Mouse (Mus musculus): ENCODE data around the gene Vamp4. TPM values are rescaled to one million over a fixed set of nuclear protein-coding genes. Genes with fewer than 3 reads are reported as not detected.

The Vamp4 gene
- polyA plus RNA-seq, 1 experiment from 2014 or later, result 37.7 TPM

DNA sequence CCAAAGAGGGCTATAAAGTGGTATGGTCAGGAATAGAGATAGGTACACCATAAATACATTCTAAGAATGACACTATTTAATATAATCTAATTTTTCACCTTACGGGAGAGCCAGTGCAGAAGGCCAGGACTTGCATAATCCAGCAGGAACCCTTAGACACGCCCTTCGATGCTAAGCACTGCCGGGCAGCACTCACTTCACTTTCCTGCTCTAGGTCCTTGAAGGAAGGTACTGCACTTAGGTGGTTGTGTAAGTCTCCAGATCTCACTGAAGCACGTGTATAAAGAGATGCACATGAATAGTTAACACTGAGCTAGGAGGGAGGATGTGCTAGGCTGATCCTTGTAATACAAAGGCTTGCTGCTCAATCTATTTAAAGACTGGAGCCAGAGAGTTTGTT, 29.3 kb downstream of the Vamp4 start:
- Histone ChIP-seq H3K27me3 (ENCODE audit: control insufficient read depth, insufficient read depth, low read length) (no peaks in the 10 kb centered on the region), H3K4me1 (ENCODE audit: control insufficient read depth, insufficient read depth, low read length) (no peaks in the 10 kb centered on the region), H3K9me3 (replicated peaks; ENCODE audit: control insufficient read depth, low read length) (no peaks in the 10 kb centered on the region), H3K4me2 (no peak overlapping the region), H3K36me3 (ENCODE audit: control insufficient read depth, insufficient read depth, low read length) (peaks cover 5% of the 10 kb centered on the region; the same call in 1 of the 2 replicates), H3K4me3 (ENCODE audit: low read depth, low read length) (no peak overlapping the region), H3K9ac (ENCODE audit: low read depth, low read length) (no peak overlapping the region), H3K27ac (ENCODE audit: low read depth, low read length) (no peak overlapping the region)
- WGBS (ENCODE audit: insufficient replicate concordance), result 90% methylated on average over 5 of the region's 5 CpGs
- ATAC-seq (replicated peaks; ENCODE audit: insufficient number of reproducible peaks, low FRiP score, low TSS enrichment), result no peak

DNA sequence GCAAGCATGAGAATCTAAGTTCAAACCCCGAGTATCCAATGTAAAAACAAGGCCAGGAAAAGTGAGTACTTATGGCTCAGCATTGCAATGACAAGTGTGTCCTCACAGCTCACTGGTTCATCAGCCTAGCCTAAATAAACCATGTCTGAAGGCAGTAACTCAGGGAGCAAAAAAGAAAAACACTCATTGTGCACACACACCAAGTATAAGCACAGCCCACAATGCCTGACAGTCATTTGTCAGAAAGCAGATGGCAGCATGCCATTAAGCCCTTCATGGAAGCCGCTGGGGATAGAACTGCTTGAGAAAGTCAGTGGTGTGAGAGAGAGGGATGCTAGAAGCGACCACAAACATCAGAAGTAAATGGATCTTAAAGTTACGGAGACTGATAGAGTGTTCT, 31.0 kb downstream of the Vamp4 start:
- WGBS (ENCODE audit: insufficient replicate concordance), result 73% methylated on average over 4 of the region's 4 CpGs
- no peaks in the 10 kb centered on the region for H3K9me3 ChIP-seq (replicated peaks; ENCODE audit: control insufficient read depth, low read length)
- no peak for ATAC-seq (replicated peaks; ENCODE audit: insufficient number of reproducible peaks, low FRiP score, low TSS enrichment)
- no peaks in the 10 kb centered on the region for H3K4me1 ChIP-seq (ENCODE audit: control insufficient read depth, insufficient read depth, low read length)
- H3K27me3 ChIP-seq (ENCODE audit: control insufficient read depth, insufficient read depth, low read length), result no peaks in the 10 kb centered on the region
- no peak overlapping the region for H3K27ac ChIP-seq (ENCODE audit: low read depth, low read length)
- H3K9ac ChIP-seq (ENCODE audit: low read depth, low read length), result no peak overlapping the region
- no peak overlapping the region for H3K4me3 ChIP-seq (ENCODE audit: low read depth, low read length)
- peaks cover 5% of the 10 kb centered on the region; the same call in 1 of the 2 replicates for H3K36me3 ChIP-seq (ENCODE audit: control insufficient read depth, insufficient read depth, low read length)
- no peak overlapping the region for H3K4me2 ChIP-seq

DNA sequence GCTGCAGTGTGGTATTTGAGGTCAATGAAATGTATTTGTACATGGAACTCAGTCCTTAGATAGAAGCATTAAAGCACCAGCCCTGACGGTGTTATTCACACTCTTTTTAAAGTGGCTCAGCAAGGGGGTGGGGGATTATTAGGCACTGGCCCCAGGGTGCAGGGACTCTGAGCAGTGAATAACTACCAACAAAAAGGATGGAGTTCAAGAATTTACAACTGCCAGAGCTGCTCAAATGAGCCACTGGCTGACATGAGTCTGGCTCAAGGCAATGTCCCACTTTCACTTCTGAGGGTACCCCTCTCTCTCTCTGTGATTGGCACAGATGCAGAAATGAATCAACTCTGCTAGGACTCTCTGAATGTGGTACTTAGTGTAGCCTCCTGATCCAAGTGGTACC, 37.8 kb downstream of the Vamp4 start:
- Histone ChIP-seq H3K27ac (ENCODE audit: low read depth, low read length) (no peak overlapping the region), H3K4me1 (ENCODE audit: control insufficient read depth, insufficient read depth, low read length) (no peaks in the 10 kb centered on the region), H3K4me2 (no peak overlapping the region), H3K9me3 (replicated peaks; ENCODE audit: control insufficient read depth, low read length) (no peaks in the 10 kb centered on the region), H3K36me3 (ENCODE audit: control insufficient read depth, insufficient read depth, low read length) (no peaks in the 10 kb centered on the region), H3K27me3 (ENCODE audit: control insufficient read depth, insufficient read depth, low read length) (no peaks in the 10 kb centered on the region), H3K4me3 (ENCODE audit: low read depth, low read length) (no peak overlapping the region), H3K9ac (ENCODE audit: low read depth, low read length) (no peak overlapping the region)
- WGBS (ENCODE audit: insufficient replicate concordance), result 29% methylated on average over 1 of the region's 1 CpGs
- ATAC-seq (replicated peaks; ENCODE audit: insufficient number of reproducible peaks, low FRiP score, low TSS enrichment), result no peak

DNA sequence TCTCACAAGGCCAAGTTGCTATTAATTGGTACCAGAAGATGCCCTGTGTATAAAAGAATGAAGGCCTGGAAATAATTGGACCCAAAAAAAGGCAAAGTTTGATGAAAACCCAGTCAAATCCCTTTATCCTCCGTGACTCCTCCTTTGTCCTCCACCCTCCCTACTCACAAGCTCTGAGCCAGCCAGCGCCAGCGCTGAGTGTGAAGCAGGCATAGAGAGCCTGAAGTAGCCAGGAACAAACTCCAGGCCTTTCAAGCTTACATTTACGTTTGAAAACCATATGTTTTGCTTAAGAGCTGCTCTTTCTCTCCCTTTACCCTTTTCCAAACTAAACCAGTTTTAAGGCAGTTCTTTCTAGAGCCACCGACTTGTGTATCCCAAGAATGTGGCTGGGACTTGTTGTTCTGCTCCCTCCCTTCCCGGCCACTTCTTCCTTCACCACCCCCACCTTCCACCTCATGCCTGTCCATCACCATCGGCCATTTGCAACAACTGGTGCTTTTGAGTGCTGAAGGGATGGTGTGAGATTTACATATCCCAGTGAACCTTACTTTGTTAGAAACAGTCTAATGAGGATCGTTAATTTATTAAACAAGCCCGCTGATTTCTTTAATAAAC, 39.4 kb downstream of the Vamp4 start:
- ATAC-seq (replicated peaks; ENCODE audit: insufficient number of reproducible peaks, low FRiP score, low TSS enrichment), result no peak
- H3K9ac ChIP-seq (ENCODE audit: low read depth, low read length), result no peak overlapping the region
- H3K4me2 ChIP-seq, result no peak overlapping the region
- H3K27me3 ChIP-seq (ENCODE audit: control insufficient read depth, insufficient read depth, low read length), result no peaks in the 10 kb centered on the region
- no peaks in the 10 kb centered on the region for H3K4me1 ChIP-seq (ENCODE audit: control insufficient read depth, insufficient read depth, low read length)
- H3K36me3 ChIP-seq (ENCODE audit: control insufficient read depth, insufficient read depth, low read length), result no peaks in the 10 kb centered on the region
- 33% methylated on average over 9 of the region's 9 CpGs for WGBS (ENCODE audit: insufficient replicate concordance)
- H3K4me3 ChIP-seq (ENCODE audit: low read depth, low read length), result no peak overlapping the region
- H3K9me3 ChIP-seq (replicated peaks; ENCODE audit: control insufficient read depth, low read length), result no peaks in the 10 kb centered on the region
- no peak overlapping the region for H3K27ac ChIP-seq (ENCODE audit: low read depth, low read length)

DNA sequence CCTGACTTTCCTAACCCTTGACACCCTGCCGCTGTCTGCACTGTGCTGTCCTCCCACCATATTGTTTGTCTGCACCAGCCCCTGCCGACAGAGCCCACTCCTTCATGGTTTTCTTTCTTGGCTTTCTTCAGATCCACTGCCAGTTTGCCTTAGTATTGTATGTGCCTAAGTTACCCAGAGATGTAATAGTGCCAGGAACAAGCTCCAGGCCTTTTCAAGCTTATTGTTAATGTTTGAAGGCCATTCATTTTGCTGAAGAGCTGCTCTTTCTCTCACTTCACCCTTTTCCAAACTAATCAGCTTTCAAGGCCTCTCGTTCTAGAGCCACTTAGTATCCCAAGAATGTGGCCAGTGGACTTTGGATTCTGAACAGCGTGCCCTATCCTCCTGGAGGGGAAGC, 40.9 kb downstream of the Vamp4 start:
- H3K9me3 ChIP-seq (replicated peaks; ENCODE audit: control insufficient read depth, low read length), result no peaks in the 10 kb centered on the region
- H3K27me3 ChIP-seq (ENCODE audit: control insufficient read depth, insufficient read depth, low read length), result no peaks in the 10 kb centered on the region
- no peak overlapping the region for H3K4me2 ChIP-seq
- no peak overlapping the region for H3K4me3 ChIP-seq (ENCODE audit: low read depth, low read length)
- no peak overlapping the region for H3K27ac ChIP-seq (ENCODE audit: low read depth, low read length)
- WGBS (ENCODE audit: insufficient replicate concordance), result 68% methylated on average over 4 of the region's 4 CpGs
- H3K36me3 ChIP-seq (ENCODE audit: control insufficient read depth, insufficient read depth, low read length), result no peaks in the 10 kb centered on the region
- ATAC-seq (replicated peaks; ENCODE audit: insufficient number of reproducible peaks, low FRiP score, low TSS enrichment), result no peak
- no peak overlapping the region for H3K9ac ChIP-seq (ENCODE audit: low read depth, low read length)
- H3K4me1 ChIP-seq (ENCODE audit: control insufficient read depth, insufficient read depth, low read length), result no peaks in the 10 kb centered on the region

DNA sequence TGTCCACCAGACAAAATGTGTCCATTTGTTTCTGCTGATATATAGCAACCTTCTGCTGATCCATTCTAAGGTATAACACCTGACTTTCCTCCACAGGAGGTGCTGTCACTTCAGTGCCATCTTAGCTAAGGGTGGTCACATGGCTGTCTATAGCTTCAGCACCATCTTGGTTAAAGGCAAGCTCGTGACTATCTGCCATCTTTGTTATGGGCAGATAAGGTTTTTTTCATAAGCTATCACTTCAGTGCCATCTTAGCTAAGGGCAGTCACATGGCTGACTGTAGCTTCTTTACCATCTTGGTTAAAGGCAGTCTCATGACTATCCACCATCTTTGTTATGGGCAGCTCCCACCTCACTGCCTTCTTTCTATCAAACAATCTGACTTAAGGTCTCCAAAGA, 45.2 kb downstream of the Vamp4 start:
- H3K27me3 ChIP-seq (ENCODE audit: control insufficient read depth, insufficient read depth, low read length), result no peaks in the 10 kb centered on the region

DNA sequence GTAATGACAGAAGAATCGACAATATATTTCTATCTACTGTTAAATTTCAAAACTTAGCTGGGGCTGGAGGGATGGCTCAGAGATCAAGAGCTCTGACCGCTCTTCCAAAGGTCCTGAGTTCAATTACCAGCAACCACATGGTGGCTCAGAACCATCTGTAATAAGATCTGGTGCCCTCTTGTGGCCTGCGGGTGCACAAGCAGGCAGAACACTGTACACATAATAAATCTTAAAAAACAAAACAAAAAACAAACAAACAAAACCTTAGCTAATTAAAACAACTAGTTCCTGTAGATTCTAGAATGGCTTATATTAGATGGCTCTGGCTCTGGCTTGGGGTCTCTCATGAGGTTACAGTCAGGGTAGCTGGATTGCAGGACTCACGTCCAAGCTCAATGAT, 50.2 kb downstream of the Vamp4 start:
- Histone ChIP-seq H3K4me1 (ENCODE audit: control insufficient read depth, insufficient read depth, low read length) (0 out of 2 replicates have a peak, but pooled peaks cover 4% of the 10 kb centered on the region), H3K36me3 (ENCODE audit: control insufficient read depth, insufficient read depth, low read length) (no peaks in the 10 kb centered on the region), H3K4me3 (ENCODE audit: low read depth, low read length) (no peak overlapping the region), H3K9ac (ENCODE audit: low read depth, low read length) (no peak overlapping the region), H3K4me2 (no peak overlapping the region), H3K9me3 (replicated peaks; ENCODE audit: control insufficient read depth, low read length) (no peaks in the 10 kb centered on the region), H3K27me3 (ENCODE audit: control insufficient read depth, insufficient read depth, low read length) (no peaks in the 10 kb centered on the region), H3K27ac (ENCODE audit: low read depth, low read length) (no peak overlapping the region)
- ATAC-seq (replicated peaks; ENCODE audit: insufficient number of reproducible peaks, low FRiP score, low TSS enrichment), result no peak
- WGBS (ENCODE audit: insufficient replicate concordance), result 65% methylated on average over 4 of the region's 4 CpGs

More for the DNA sequence above, 45.2 kb downstream of the Vamp4 start:
- no peaks in the 10 kb centered on the region for H3K4me1 ChIP-seq (ENCODE audit: control insufficient read depth, insufficient read depth, low read length)
- no peak overlapping the region for H3K4me2 ChIP-seq
- no peak overlapping the region for H3K27ac ChIP-seq (ENCODE audit: low read depth, low read length)
- WGBS (ENCODE audit: insufficient replicate concordance), result 75% methylated on average over 1 of the region's 1 CpGs
- H3K9me3 ChIP-seq (replicated peaks; ENCODE audit: control insufficient read depth, low read length), result no peaks in the 10 kb centered on the region
- H3K9ac ChIP-seq (ENCODE audit: low read depth, low read length), result no peak overlapping the region
- no peak for ATAC-seq (replicated peaks; ENCODE audit: insufficient number of reproducible peaks, low FRiP score, low TSS enrichment)
- no peaks in the 10 kb centered on the region for H3K36me3 ChIP-seq (ENCODE audit: control insufficient read depth, insufficient read depth, low read length)
- no peak overlapping the region for H3K4me3 ChIP-seq (ENCODE audit: low read depth, low read length)

DNA sequence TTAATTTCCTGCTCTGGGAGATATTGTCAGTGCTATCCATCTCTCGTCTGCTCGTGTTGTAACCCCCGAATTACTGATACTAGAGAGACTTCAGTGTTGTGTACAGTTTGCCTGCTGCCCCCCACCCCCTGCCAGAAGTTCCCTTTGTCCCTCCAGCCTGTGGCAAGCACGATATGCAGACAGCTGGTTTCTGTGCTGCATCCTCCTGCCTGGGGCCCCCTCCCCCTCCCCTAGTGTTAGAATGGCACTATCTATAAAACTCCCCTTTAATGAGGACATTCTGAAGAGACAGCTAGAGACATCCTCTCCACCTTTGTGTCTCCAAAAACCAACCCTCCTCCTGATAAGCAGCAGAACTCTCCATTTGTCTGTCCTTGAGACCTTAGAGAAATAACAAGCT, 53.6 kb downstream of the Vamp4 start:
- 24% methylated on average over 4 of the region's 4 CpGs for whole genome bisulfite sequencing (ENCODE audit: insufficient replicate concordance)
- H3K4me3 ChIP-seq (ENCODE audit: low read depth, low read length), result no peak overlapping the region
- no peak overlapping the region for H3K27ac ChIP-seq (ENCODE audit: low read depth, low read length)
- H3K4me2 ChIP-seq, result no peak overlapping the region
- 0 out of 2 replicates have a peak, but pooled peaks have one; percentile 39 for ATAC-seq (replicated peaks; ENCODE audit: insufficient number of reproducible peaks, low FRiP score, low TSS enrichment)
- H3K36me3 ChIP-seq (ENCODE audit: control insufficient read depth, insufficient read depth, low read length), result no peaks in the 10 kb centered on the region
- H3K9me3 ChIP-seq (replicated peaks; ENCODE audit: control insufficient read depth, low read length), result no peaks in the 10 kb centered on the region
- no peak overlapping the region for H3K9ac ChIP-seq (ENCODE audit: low read depth, low read length)
- no peaks in the 10 kb centered on the region for H3K27me3 ChIP-seq (ENCODE audit: control insufficient read depth, insufficient read depth, low read length)
- H3K4me1 ChIP-seq (ENCODE audit: control insufficient read depth, insufficient read depth, low read length), result 0 out of 2 replicates have a peak, but pooled peaks cover 4% of the 10 kb centered on the region

DNA sequence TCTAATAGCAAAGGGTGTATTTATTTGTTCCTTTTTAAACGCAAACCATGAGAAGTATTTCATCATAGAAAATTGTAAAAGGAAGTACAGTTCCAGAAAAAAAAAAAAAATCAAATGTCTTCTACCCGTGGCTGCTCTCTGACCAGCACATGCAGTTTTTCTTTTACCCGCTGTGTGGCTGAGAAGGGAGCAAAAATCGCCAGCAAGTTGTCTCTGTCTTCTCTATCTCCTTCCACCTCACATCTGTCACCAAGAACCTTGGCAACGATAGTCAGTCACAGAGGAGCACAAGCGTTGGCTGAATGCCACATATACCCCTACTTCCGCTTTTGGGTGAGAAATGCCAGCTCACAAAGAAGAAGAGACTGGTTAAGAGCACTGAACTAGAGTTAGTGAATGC, 54.9 kb downstream of the Vamp4 start:
- no peak overlapping the region for H3K4me3 ChIP-seq (ENCODE audit: low read depth, low read length)
- H3K27me3 ChIP-seq (ENCODE audit: control insufficient read depth, insufficient read depth, low read length), result no peaks in the 10 kb centered on the region
- WGBS (ENCODE audit: insufficient replicate concordance), result 31% methylated on average over 7 of the region's 7 CpGs
- ATAC-seq (replicated peaks; ENCODE audit: insufficient number of reproducible peaks, low FRiP score, low TSS enrichment), result no peak
- H3K4me2 ChIP-seq, result no peak overlapping the region
- H3K9ac ChIP-seq (ENCODE audit: low read depth, low read length), result no peak overlapping the region
- H3K36me3 ChIP-seq (ENCODE audit: control insufficient read depth, insufficient read depth, low read length), result no peaks in the 10 kb centered on the region
- no peak overlapping the region for H3K27ac ChIP-seq (ENCODE audit: low read depth, low read length)
- H3K4me1 ChIP-seq (ENCODE audit: control insufficient read depth, insufficient read depth, low read length), result 0 out of 2 replicates have a peak, but pooled peaks cover 4% of the 10 kb centered on the region
- no peaks in the 10 kb centered on the region for H3K9me3 ChIP-seq (replicated peaks; ENCODE audit: control insufficient read depth, low read length)

Data from heart, embryonic 11.5 days (tissue).